Mouse (Mus musculus) kidney, postnatal 0 days (tissue): ENCODE results near the gene Mks1. TPM values are rescaled to one million over a fixed set of nuclear protein-coding genes. Genes with fewer than 3 reads are reported as not detected.

Experiments used
- ATAC-seq: fragments of 200-750 bp; cut with Nextera tagmentation; replicated peaks from 2 replicates; pipeline ENCODE4 v1.8.0; 2017; ENCODE audit warnings: low read depth, moderate number of reproducible peaks, moderate TSS enrichment, moderate library complexity; ENCODE audit not compliant: low FRiP score
- DNase-seq: peaks from one replicate; pipeline ENCODE4 v3.0.0-alpha.2; 2016; ENCODE audit warnings: low spot score
- H3K27ac ChIP-seq: fragments of 300-500 bp; sonication (generic); 2 replicates; pipeline ENCODE4 v1.5.1; 2014; ENCODE audit warnings: mild to moderate bottlenecking
- H3K27me3 ChIP-seq: fragments of 300-500 bp; sonication (generic); 2 replicates; pipeline ENCODE4 v1.6.1; 2014; ENCODE audit warnings: low read length, mixed read lengths; ENCODE audit not compliant: insufficient read depth
- H3K36me3 ChIP-seq: fragments of 300-500 bp; sonication (generic); 2 replicates; pipeline ENCODE4 v1.6.1; 2014; ENCODE audit warnings: low read length, mixed read lengths; ENCODE audit not compliant: insufficient read depth
- H3K4me1 ChIP-seq: fragments of 300-500 bp; sonication (generic); replicated peaks from 2 replicates; pipeline ENCODE4 v1.6.1; 2014; ENCODE audit warnings: antibody characterized with exemption, low read length, mixed read lengths; ENCODE audit not compliant: insufficient read depth
- H3K4me2 ChIP-seq: fragments of 300-500 bp; sonication (generic); 2 replicates; pipeline ENCODE4 v1.6.1; 2014; ENCODE audit warnings: mild to moderate bottlenecking, low read length, moderate library complexity, mixed read lengths
- H3K4me3 ChIP-seq: fragments of 300-500 bp; sonication (generic); replicated peaks from 2 replicates; pipeline ENCODE4 v1.5.1; 2014; ENCODE audit warnings: low read depth, low read length
- H3K9ac ChIP-seq: fragments of 300-500 bp; sonication (generic); 2 replicates; pipeline ENCODE4 v1.6.1; 2014; ENCODE audit warnings: low read depth, low read length
- H3K9me3 ChIP-seq: fragments of 300-500 bp; sonication (generic); replicated peaks from 2 replicates; pipeline ENCODE4 v1.6.1; 2016; ENCODE audit warnings: low read length, inconsistent platforms, mixed read lengths
- CTCF ChIP-seq: IDR thresholded peaks from 2 replicates; pipeline ENCODE4 v1.5.1; 2016; ENCODE audit warnings: antibody characterized with exemption, low read depth, mild to moderate bottlenecking, moderate library complexity
- whole genome bisulfite sequencing: fragments of 180-500 bp; shearing (Covaris S2); extraction: QIAGEN DNeasy Blood & Tissue Kit; methylation state at CpG from one replicate; pipeline ENCODE4 v1.1.7; 2014; 5-methylcytosine and 5-hydroxymethylcytosine counted together
- polyA plus RNA-seq: library from polyadenylated mRNA; unstranded; fragments of >200 nt; fragmentation: Nextera tagmentation; extraction: Ambion mirVana; gene quantifications from 2 replicates; pipeline ENCODE4 v1.2.1, GENCODE M21; 2015

Gene Mks1
- polyA plus RNA-seq, 1 experiment from 2014 or later, result 12.2 TPM

- no peak for TF ChIP-seq CTCF
- H3K36me3 ChIP-seq, result no peaks in the 10 kb centered on the region
- ATAC-seq, result no peak
- H3K9ac ChIP-seq, result no peak overlapping the region
- no peak for DNase-seq
- no peaks in the 10 kb centered on the region for H3K27me3 ChIP-seq
- 76% methylated on average over 5 of the region's 5 CpGs for WGBS
- no peaks in the 10 kb centered on the region for H3K9me3 ChIP-seq
- no peak overlapping the region for H3K27ac ChIP-seq
- H3K4me2 ChIP-seq, result no peak overlapping the region
- H3K4me1 ChIP-seq, result no peaks in the 10 kb centered on the region
- H3K4me3 ChIP-seq, result no peak overlapping the region
These were observed 31.8 kb downstream of the Mks1 start for GRCm38 (mm10) chr11:87884856-87885255.

GRCm38 (mm10) chr11:87892168-87892567 is 39.2 kb downstream of the Mks1 start, which contains the start of gene Olfr462:
Olfr462 (minus strand) TSS chr11:87892268.
- WGBS, result 90% methylated on average over 6 of the region's 6 CpGs
- TF ChIP-seq CTCF, result no peak

DNA sequence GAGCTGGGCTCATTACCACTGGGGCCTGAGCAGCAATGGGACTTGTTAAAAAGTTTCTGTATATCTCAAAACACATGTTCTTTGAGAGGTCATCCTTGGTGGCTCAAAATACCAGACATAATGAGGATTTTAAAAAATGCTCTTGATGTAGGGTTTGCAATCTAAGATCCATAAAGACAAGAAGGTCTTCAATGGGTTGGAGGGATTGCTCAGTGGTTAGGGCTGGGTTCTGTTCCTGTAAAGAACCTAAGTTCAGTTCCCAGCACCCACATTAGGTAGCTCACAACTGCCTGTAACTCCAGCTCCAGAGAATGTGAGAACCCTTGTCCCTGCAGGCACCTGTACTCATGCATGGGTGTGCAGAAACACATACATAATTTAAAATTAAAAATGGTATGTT is 44.3 kb downstream of the Mks1 start, which contains the start of gene Olfr463:
Gene Olfr463 (minus strand): TSS at position 101 of the 400 bp plus-strand sequence.
- no peaks in the 10 kb centered on the region for H3K4me1 ChIP-seq
- H3K9me3 ChIP-seq, result no peaks in the 10 kb centered on the region
- TF ChIP-seq CTCF, result no peak
- H3K4me3 ChIP-seq, result no peak within 1 kb of the TSS
- DNase-seq (no peak), ATAC-seq (no peak)
- H3K36me3 ChIP-seq, result no peaks in the 10 kb centered on the region
- no peaks in the 10 kb centered on the region for H3K27me3 ChIP-seq
- H3K4me2 ChIP-seq, result no peak within 1 kb of the TSS
- H3K27ac ChIP-seq, result no peak within 1 kb of the TSS
- H3K9ac ChIP-seq, result no peak within 1 kb of the TSS

More at GRCm38 (mm10) chr11:87892168-87892567, 39.2 kb downstream of the Mks1 start, which contains the start of gene Olfr462:
- no peaks in the 10 kb centered on the region for H3K27me3 ChIP-seq
- no peak within 1 kb of the TSS for H3K9ac ChIP-seq
- no peaks in the 10 kb centered on the region for H3K36me3 ChIP-seq
- no peaks in the 10 kb centered on the region for H3K9me3 ChIP-seq
- no peak for ATAC-seq
- H3K4me2 ChIP-seq, result no peak within 1 kb of the TSS
- no peak for DNase-seq
- H3K4me3 ChIP-seq, result no peak within 1 kb of the TSS
- H3K27ac ChIP-seq, result no peak within 1 kb of the TSS
- no peaks in the 10 kb centered on the region for H3K4me1 ChIP-seq

- DNase-seq (no peak), ATAC-seq (no peak)
- Histone ChIP-seq H3K27ac (no peak overlapping the region), H3K4me3 (no peak overlapping the region), H3K9me3 (no peaks in the 10 kb centered on the region), H3K27me3 (no peaks in the 10 kb centered on the region), H3K4me1 (no peaks in the 10 kb centered on the region), H3K9ac (no peak overlapping the region), H3K36me3 (no peaks in the 10 kb centered on the region), H3K4me2 (no peak overlapping the region)
- no peak for TF ChIP-seq CTCF
- 72% methylated on average over 3 of the region's 3 CpGs for WGBS
These were observed 51.3 kb downstream of the Mks1 start for GRCm38 (mm10) chr11:87904331-87904730.

Other genes with a start within 250 kb of the Mks1 start
- gene Hsf5, start 236.1 kb upstream of the Mks1 start, polyA plus RNA-seq, result 0.11 and 0.16 TPM in 2 replicates
- gene Rnf43, start 190.5 kb upstream of the Mks1 start, polyA plus RNA-seq, result 5.5 and 6.2 TPM in 2 replicates
- 165 and 171 TPM in 2 replicates for gene Supt4a, start 115.7 kb upstream of the Mks1 start, polyA plus RNA-seq
- 1.9 and 2.5 TPM in 2 replicates for gene Tspoap1, start 92.7 kb upstream of the Mks1 start, polyA plus RNA-seq
- gene Mpo, start 59.6 kb upstream of the Mks1 start, polyA plus RNA-seq, result 0.12 and 0.52 TPM in 2 replicates
- 1.0 and 2.0 TPM in 2 replicates for gene Lpo, start 24.9 kb upstream of the Mks1 start, polyA plus RNA-seq
- 1.2 and 1.8 TPM in 2 replicates for gene Epx, start 22.3 kb downstream of the Mks1 start, polyA plus RNA-seq
- not detected in 2 replicates for gene Olfr462, start 39.1 kb downstream of the Mks1 start, polyA plus RNA-seq
- gene Olfr463, start 44.2 kb downstream of the Mks1 start, polyA plus RNA-seq, result not detected in 2 replicates
- gene Olfr464, start 67.8 kb downstream of the Mks1 start, polyA plus RNA-seq, result not detected in 2 replicates
- 24.0 and 24.7 TPM in 2 replicates for gene Dynll2, start 134.3 kb downstream of the Mks1 start, polyA plus RNA-seq
- gene Srsf1, start 194.2 kb downstream of the Mks1 start, polyA plus RNA-seq, result 187 and 206 TPM in 2 replicates
- 38.8 and 39.8 TPM in 2 replicates for gene Vezf1, start 215.1 kb downstream of the Mks1 start, polyA plus RNA-seq
- gene Cuedc1, start 244.8 kb downstream of the Mks1 start, polyA plus RNA-seq, result 16.4 and 19.4 TPM in 2 replicates